Mouse (Mus musculus) NIH3T3 (cell line): Measurements from ENCODE around the gene Pdcd11.

Experiments used
- DNase-seq: peaks from one replicate; pipeline ENCODE4 v3.0.0-alpha.2; 2012; ENCODE audit warnings: low read depth

The Pdcd11 gene

GRCm38 (mm10) chr19:47090550-47091156 lies at the start of gene Pdcd11, which contains the start of gene Usmg5:
Gene Pdcd11, plus strand, starts transcription at chr19:47090768.
Gene Usmg5, minus strand, starts transcription at chr19:47090647.
- peak; percentile 98 for DNase-seq

GRCm38 (mm10) chr19:47043608-47044007 lies 47.0 kb upstream of the Pdcd11 start:
- DNase-seq: peak; percentile 65

GRCm38 (mm10) chr19:47046343-47046742 lies 44.2 kb upstream of the Pdcd11 start:
- peak; percentile 37 for DNase-seq

- no peak for DNase-seq
These were observed 43.2 kb upstream of the Pdcd11 start for GRCm38 (mm10) chr19:47047236-47047833.

- no peak for DNase-seq
These were observed 41.5 kb upstream of the Pdcd11 start for GRCm38 (mm10) chr19:47049061-47049460.

GRCm38 (mm10) chr19:47049840-47050239 lies 40.7 kb upstream of the Pdcd11 start:
- DNase-seq: no peak

- peak; percentile 91 for DNase-seq
These were observed 40.1 kb upstream of the Pdcd11 start, which contains the start of gene Pcgf6 for GRCm38 (mm10) chr19:47050271-47051032. Gene Pcgf6, minus strand, starts transcription at chr19:47050906.

- no peak for DNase-seq
These were observed 37.6 kb upstream of the Pdcd11 start for GRCm38 (mm10) chr19:47052927-47053326.

- DNase-seq: no peak
These were observed 37.1 kb upstream of the Pdcd11 start for GRCm38 (mm10) chr19:47053471-47053870.

- no peak for DNase-seq
These were observed 32.9 kb upstream of the Pdcd11 start for GRCm38 (mm10) chr19:47057684-47058083.

GRCm38 (mm10) chr19:47065860-47066259 lies 24.7 kb upstream of the Pdcd11 start:
- DNase-seq: no peak

GRCm38 (mm10) chr19:47067096-47067882 lies 23.3 kb upstream of the Pdcd11 start, which contains the start of gene Taf5:
Gene Taf5, plus strand, starts transcription at chr19:47067746.
- peak; percentile 99 for DNase-seq

GRCm38 (mm10) chr19:47067924-47068611 lies 22.5 kb upstream of the Pdcd11 start:
- peak; percentile 92 for DNase-seq

GRCm38 (mm10) chr19:47088226-47088625 lies 2.3 kb upstream of the Pdcd11 start:
- no peak for DNase-seq

- DNase-seq: peak; percentile 5
These were observed 646 bp upstream of the Pdcd11 start for GRCm38 (mm10) chr19:47089718-47090525.

GRCm38 (mm10) chr19:47101080-47101479 lies 10.5 kb downstream of the Pdcd11 start:
- no peak for DNase-seq

GRCm38 (mm10) chr19:47104641-47105271 lies 14.2 kb downstream of the Pdcd11 start:
- DNase-seq: no peak

GRCm38 (mm10) chr19:47118634-47119033 lies 28.1 kb downstream of the Pdcd11 start:
- no peak for DNase-seq

GRCm38 (mm10) chr19:47121054-47121453 lies 30.5 kb downstream of the Pdcd11 start:
- DNase-seq: peak; percentile 71

- DNase-seq: peak; percentile 74
These were observed 32.2 kb downstream of the Pdcd11 start for GRCm38 (mm10) chr19:47122802-47123201.
